Mouse (Mus musculus) heart, postnatal 0 days (tissue): ENCODE data around the gene Ndufs4.

Experiments
- CTCF ChIP-seq: IDR thresholded peaks from 2 replicates; pipeline ENCODE4 v1.5.1; 2016; ENCODE audit warnings: antibody characterized with exemption, control low read depth, low read depth
- EP300 ChIP-seq: IDR thresholded peaks from 2 replicates; pipeline ENCODE4 v1.6.1; 2016; ENCODE audit warnings: antibody characterized with exemption, low read depth

GRCm38 (mm10) chr13:114406424-114406823, 18.4 kb upstream of the Ndufs4 start:
- no peak for TF ChIP-seq CTCF
- no peak for TF ChIP-seq EP300
